Mouse (Mus musculus) forebrain, embryonic 10.5 days (tissue): ENCODE measurements around the gene Xpr1. TPM values are rescaled to one million over a fixed set of nuclear protein-coding genes. Genes with fewer than 3 reads are reported as not detected.
A peak's percentile ranks its signal among the peaks of the same experiment; 100 is the strongest.

Experiments
- DNase-seq: peaks from one replicate; pipeline ENCODE4 v3.0.0-alpha.2; 2017; ENCODE audit warnings: low spot score; ENCODE audit errors: extremely low spot score
- H3K27ac ChIP-seq: fragments of 300-500 bp; sonication (generic); 2 replicates; pipeline ENCODE4 v1.5.1; 2016; ENCODE audit warnings: mild to moderate bottlenecking
- H3K27me3 ChIP-seq: fragments of 300-500 bp; sonication (generic); 2 replicates; pipeline ENCODE4 v1.6.1; 2016; ENCODE audit warnings: mild to moderate bottlenecking; ENCODE audit not compliant: poor library complexity, severe bottlenecking
- H3K36me3 ChIP-seq: fragments of 300-500 bp; sonication (generic); replicated peaks from 2 replicates; pipeline ENCODE4 v1.6.1; 2016; ENCODE audit warnings: mild to moderate bottlenecking, moderate library complexity
- H3K4me1 ChIP-seq: fragments of 300-500 bp; sonication (generic); 2 replicates; pipeline ENCODE4 v1.6.1; 2016
- H3K4me3 ChIP-seq: fragments of 300-500 bp; sonication (generic); 2 replicates; pipeline ENCODE4 v1.5.1; 2016; ENCODE audit warnings: mild to moderate bottlenecking, moderate library complexity
- H3K9me3 ChIP-seq: fragments of 300-500 bp; sonication (generic); 2 replicates; pipeline ENCODE4 v1.6.1; 2016; ENCODE audit warnings: mild to moderate bottlenecking, moderate library complexity
- WGBS: fragments of 180-500 bp; shearing (Covaris S2); methylation state at CpG from one replicate; pipeline ENCODE4 v1.1.7; 2016; 5-methylcytosine and 5-hydroxymethylcytosine counted together
- polyA plus RNA-seq: library from polyadenylated mRNA; unstranded; fragments of >200 nt; fragmentation: Nextera tagmentation; extraction: Ambion mirVana; gene quantifications from 2 replicates; pipeline ENCODE4 v1.2.1, GENCODE M21; 2016

Xpr1 gene
- polyA plus RNA-seq, 1 experiment from 2014 or later, result 11.2 TPM

DNA sequence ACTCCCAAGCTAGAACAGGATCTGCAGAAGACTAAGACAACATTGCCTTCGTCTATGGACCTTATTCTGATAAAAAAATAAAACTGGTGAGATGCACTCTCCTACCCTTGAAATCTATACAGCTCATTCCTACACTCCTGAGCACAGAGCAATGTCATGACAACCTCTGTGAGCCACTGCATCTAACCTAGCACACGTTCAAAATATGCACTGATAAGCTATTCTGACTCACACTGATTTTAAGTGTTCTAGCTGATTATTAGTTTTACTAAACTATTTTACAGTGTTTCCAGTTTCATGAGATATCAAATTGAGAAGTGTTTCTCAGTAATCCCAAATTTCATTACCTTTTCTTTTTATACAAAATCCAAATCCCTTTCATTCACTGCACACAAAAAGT, 23.2 kb downstream of the Xpr1 start:
- Histone ChIP-seq H3K9me3 (no peaks in the 10 kb centered on the region), H3K36me3 (no peaks in the 10 kb centered on the region), H3K4me1 (peaks cover 16% of the 10 kb centered on the region), H3K27ac (no peak overlapping the region), H3K4me3 (no peak overlapping the region), H3K27me3 (no peaks in the 10 kb centered on the region)
- DNase-seq, result no peak
- WGBS, result 74% methylated on average over 2 of the region's 2 CpGs

DNA sequence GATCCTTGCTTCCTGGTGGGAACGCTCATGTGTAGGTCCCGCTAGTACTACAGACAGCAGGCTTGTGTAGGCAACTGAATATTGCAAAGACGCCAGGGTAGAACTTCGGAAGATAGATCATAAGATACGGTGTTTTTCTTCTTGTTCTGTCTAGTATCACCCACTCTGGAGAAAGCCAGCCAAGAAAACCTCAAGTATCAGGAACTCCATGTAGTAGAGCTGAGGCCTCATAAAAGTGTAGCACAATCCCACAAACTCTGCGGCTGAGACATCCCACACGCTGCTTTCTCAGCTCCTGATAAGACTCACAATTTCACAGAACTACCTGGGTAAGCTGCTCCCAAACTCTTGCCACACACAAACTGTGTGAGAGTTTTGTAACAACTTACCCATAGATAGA, 24.4 kb downstream of the Xpr1 start:
- WGBS, result 95% methylated on average over 7 of the region's 7 CpGs
- H3K36me3 ChIP-seq, result no peaks in the 10 kb centered on the region
- H3K9me3 ChIP-seq, result no peaks in the 10 kb centered on the region
- no peak overlapping the region for H3K27ac ChIP-seq
- peaks cover 23% of the 10 kb centered on the region for H3K4me1 ChIP-seq
- no peak overlapping the region for H3K4me3 ChIP-seq
- DNase-seq, result no peak
- H3K27me3 ChIP-seq, result no peaks in the 10 kb centered on the region

GRCm38 (mm10) chr1:155391537-155391936, 25.7 kb downstream of the Xpr1 start:
- H3K4me3 ChIP-seq, result no peak overlapping the region
- no peaks in the 10 kb centered on the region for H3K36me3 ChIP-seq
- no peaks in the 10 kb centered on the region for H3K27me3 ChIP-seq
- no peaks in the 10 kb centered on the region for H3K9me3 ChIP-seq
- 0 out of 2 replicates have a peak overlapping the region, but pooled peaks have one; percentile 40 for H3K27ac ChIP-seq
- WGBS, result 51% methylated on average over 4 of the region's 4 CpGs
- peaks cover 23% of the 10 kb centered on the region for H3K4me1 ChIP-seq
- no peak for DNase-seq

GRCm38 (mm10) chr1:155388418-155388817, 28.8 kb downstream of the Xpr1 start:
- no peak for DNase-seq
- 80% methylated on average over 1 of the region's 1 CpGs for WGBS
- H3K4me1 ChIP-seq, result peaks cover 23% of the 10 kb centered on the region
- H3K27me3 ChIP-seq, result no peaks in the 10 kb centered on the region
- no peak overlapping the region for H3K4me3 ChIP-seq
- no peaks in the 10 kb centered on the region for H3K9me3 ChIP-seq
- H3K36me3 ChIP-seq, result peaks cover 5% of the 10 kb centered on the region; the same call in 1 of the 2 replicates
- H3K27ac ChIP-seq, result no peak overlapping the region

DNA sequence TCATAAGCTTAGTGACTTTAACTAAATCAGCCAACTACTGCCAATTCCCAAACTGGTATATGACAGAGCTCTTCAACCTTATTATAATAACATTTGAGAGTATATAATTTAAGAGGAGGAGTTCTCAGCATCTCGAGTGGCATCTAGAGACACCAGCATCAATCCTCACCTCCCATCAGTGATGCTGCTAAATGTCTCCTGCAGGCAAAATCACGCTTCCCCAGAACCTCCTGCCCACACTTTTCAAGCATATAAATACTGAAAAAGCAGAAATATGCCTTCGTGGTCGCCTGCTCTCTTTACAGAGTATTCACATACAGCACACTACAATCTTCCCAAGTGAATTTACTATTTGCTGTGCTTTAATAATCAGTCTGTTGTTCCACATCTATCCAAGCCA, 30.7 kb downstream of the Xpr1 start:
- peaks cover 31% of the 10 kb centered on the region for H3K4me1 ChIP-seq
- no peaks in the 10 kb centered on the region for H3K9me3 ChIP-seq
- no peaks in the 10 kb centered on the region for H3K27me3 ChIP-seq
- no peak overlapping the region for H3K27ac ChIP-seq
- no peak for DNase-seq
- 90% methylated on average over 4 of the region's 4 CpGs for WGBS
- peaks cover 5% of the 10 kb centered on the region; the same call in 1 of the 2 replicates for H3K36me3 ChIP-seq
- H3K4me3 ChIP-seq, result no peak overlapping the region

GRCm38 (mm10) chr1:155383319-155384302, 33.6 kb downstream of the Xpr1 start:
- 94% methylated on average over 8 of the region's 8 CpGs for WGBS
- H3K27me3 ChIP-seq, result no peaks in the 10 kb centered on the region
- H3K4me3 ChIP-seq, result no peak overlapping the region
- peaks cover 5% of the 10 kb centered on the region; the same call in 1 of the 2 replicates for H3K36me3 ChIP-seq
- DNase-seq, result no peak
- no peak overlapping the region for H3K27ac ChIP-seq
- no peaks in the 10 kb centered on the region for H3K9me3 ChIP-seq
- H3K4me1 ChIP-seq, result peaks cover 13% of the 10 kb centered on the region

GRCm38 (mm10) chr1:155381931-155382330, 35.3 kb downstream of the Xpr1 start:
- Histone ChIP-seq H3K9me3 (no peaks in the 10 kb centered on the region), H3K4me1 (peaks cover 10% of the 10 kb centered on the region), H3K27me3 (no peaks in the 10 kb centered on the region), H3K27ac (no peak overlapping the region), H3K4me3 (no peak overlapping the region), H3K36me3 (peaks cover 5% of the 10 kb centered on the region; the same call in 1 of the 2 replicates)
- 62% methylated on average over 1 of the region's 1 CpGs for WGBS
- DNase-seq, result no peak

- Histone ChIP-seq H3K27ac (no peak overlapping the region), H3K4me1 (peaks cover 10% of the 10 kb centered on the region), H3K27me3 (no peaks in the 10 kb centered on the region), H3K36me3 (peaks cover 5% of the 10 kb centered on the region; the same call in 1 of the 2 replicates), H3K9me3 (no peaks in the 10 kb centered on the region), H3K4me3 (no peak overlapping the region)
- no peak for DNase-seq
- WGBS, result 94% methylated on average over 1 of the region's 1 CpGs
Observed at GRCm38 (mm10) chr1:155379289-155379688, 37.9 kb downstream of the Xpr1 start.

DNA sequence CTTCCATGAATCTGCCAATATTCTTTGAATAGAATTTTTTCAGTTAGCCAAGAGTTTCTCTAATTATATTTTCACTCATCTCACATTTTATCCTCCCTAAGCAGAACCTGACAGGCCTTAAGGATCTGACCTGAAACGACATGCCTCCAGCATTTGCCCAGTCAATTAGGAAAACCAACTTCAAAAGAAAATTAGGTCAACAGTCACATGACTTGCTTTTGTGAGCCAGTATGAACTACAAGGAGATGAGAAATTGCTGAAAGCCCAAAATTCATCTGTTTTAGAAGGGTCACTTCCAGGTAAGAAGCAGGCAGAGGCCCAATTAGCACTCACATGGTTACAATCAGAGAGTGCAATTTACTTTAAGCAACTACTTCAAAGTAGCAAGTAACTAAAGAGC, 44.4 kb downstream of the Xpr1 start:
- no peaks in the 10 kb centered on the region for H3K36me3 ChIP-seq
- no peak overlapping the region for H3K4me3 ChIP-seq
- H3K4me1 ChIP-seq, result peaks cover 14% of the 10 kb centered on the region
- no peak overlapping the region for H3K27ac ChIP-seq
- 61% methylated on average over 1 of the region's 1 CpGs for WGBS
- H3K27me3 ChIP-seq, result no peaks in the 10 kb centered on the region
- H3K9me3 ChIP-seq, result no peaks in the 10 kb centered on the region
- DNase-seq, result no peak

- Histone ChIP-seq H3K4me1 (peaks cover 19% of the 10 kb centered on the region), H3K27ac (no peak overlapping the region), H3K4me3 (no peak overlapping the region), H3K36me3 (no peaks in the 10 kb centered on the region), H3K27me3 (no peaks in the 10 kb centered on the region), H3K9me3 (no peaks in the 10 kb centered on the region)
- no peak for DNase-seq
- 66% methylated on average over 2 of the region's 2 CpGs for WGBS
Observed at GRCm38 (mm10) chr1:155370075-155370658, 47.0 kb downstream of the Xpr1 start.

GRCm38 (mm10) chr1:155366366-155366765, 50.8 kb downstream of the Xpr1 start:
- no peak for DNase-seq
- 89% methylated on average over 4 of the region's 4 CpGs for WGBS

DNA sequence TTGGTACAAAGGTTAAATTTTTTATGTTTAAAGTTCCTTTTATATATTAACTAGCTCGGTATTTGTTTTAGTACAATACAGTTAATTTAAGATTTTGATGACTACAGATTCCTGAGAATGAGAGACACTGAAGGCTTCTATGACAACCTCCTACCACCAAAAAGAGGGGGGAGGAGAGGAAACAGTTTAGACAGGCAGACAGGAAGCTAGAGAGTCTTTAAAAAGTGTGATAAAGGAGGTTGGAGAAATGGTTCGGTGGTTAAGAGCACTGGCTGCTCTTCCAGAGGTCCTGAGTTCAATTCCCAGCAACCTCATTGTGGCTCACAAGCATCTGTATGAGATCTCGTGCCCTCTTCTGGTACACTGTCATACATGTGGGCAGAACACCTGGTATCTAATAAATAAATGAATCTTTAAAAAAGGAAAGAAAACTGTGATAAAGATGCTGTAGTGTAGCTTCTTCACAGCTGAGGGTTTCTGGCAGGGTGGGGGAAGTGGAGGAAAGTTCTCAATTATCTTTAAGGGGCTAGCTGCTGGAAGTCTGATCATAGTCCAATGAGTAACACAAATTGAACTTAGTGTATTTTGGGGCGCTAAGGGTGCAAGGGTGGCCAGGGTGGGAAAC, 55.6 kb downstream of the Xpr1 start:
- Histone ChIP-seq H3K27ac (no peak overlapping the region), H3K36me3 (no peaks in the 10 kb centered on the region), H3K4me1 (peaks cover 3% of the 10 kb centered on the region; the same call in 1 of the 2 replicates), H3K4me3 (no peak overlapping the region), H3K27me3 (no peaks in the 10 kb centered on the region), H3K9me3 (no peaks in the 10 kb centered on the region)
- 90% methylated on average over 4 of the region's 4 CpGs for WGBS
- no peak for DNase-seq

More at GRCm38 (mm10) chr1:155366366-155366765, 50.8 kb downstream of the Xpr1 start:
- H3K27me3 ChIP-seq, result no peaks in the 10 kb centered on the region
- no peak overlapping the region for H3K27ac ChIP-seq
- no peaks in the 10 kb centered on the region for H3K36me3 ChIP-seq
- peaks cover 14% of the 10 kb centered on the region for H3K4me1 ChIP-seq
- H3K4me3 ChIP-seq, result no peak overlapping the region
- H3K9me3 ChIP-seq, result no peaks in the 10 kb centered on the region
